Mouse (Mus musculus) mature B cell (primary cell): ENCODE measurements around the gene Tex19.1.

Source experiments
- in situ Hi-C: fragments of 300-500 bp; cut with MboI; formaldehyde crosslinking; loops from 2 replicates; pipeline ENCODE4 v1.14.3; 2019

Gene Tex19.1

GRCm38 (mm10) chr11:121143325-121144015 lies 2.5 kb upstream of the Tex19.1 start:
- in situ Hi-C loops: no loop called here

GRCm38 (mm10) chr11:121148193-121148592 lies 2.2 kb downstream of the Tex19.1 start:
- in situ Hi-C loops: no loop called here

DNA sequence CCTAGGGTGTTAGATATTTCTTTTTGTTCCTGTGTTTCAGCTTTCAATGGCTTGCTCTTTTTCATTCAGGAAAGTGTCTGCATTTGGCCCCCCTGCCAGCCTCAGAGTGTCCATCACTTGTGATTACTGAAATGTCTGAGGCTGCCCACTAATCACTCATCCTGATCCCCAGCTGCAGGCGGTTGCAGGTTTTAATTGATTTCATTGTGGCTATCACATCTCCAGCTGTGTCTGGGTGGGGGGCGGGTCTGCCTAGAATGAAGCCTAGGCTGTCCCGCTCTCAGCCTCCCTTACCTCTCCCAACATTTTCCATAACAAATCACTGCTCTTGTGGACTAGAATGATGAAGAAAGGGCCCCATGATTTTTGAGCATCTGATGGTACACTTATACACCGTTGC lies 8.3 kb downstream of the Tex19.1 start:
- in situ Hi-C loops: no loop called here

DNA sequence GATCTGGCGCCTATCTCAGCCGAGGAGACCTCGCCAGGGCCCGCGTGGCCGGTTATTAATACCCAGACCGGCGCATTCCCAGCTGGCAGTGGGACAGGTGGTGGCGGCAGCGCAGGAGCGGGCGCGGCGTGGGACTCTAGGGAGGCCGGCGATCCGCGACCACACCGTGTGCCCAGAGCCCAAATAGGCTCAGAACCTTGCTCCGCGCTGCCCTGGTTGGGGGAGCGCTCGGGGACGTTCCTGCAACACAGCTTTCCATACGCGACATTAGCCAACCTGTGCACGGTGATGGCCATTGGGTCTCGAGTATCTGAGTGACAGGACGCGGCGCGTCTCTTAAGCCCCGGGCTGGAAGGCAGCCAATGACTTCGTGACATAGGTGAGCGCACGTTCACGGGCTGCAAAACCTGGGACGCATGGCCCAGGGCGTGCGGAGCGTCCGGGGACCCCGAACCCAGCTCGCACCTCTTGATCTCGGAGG lies 10.5 kb downstream of the Tex19.1 start:
- in situ Hi-C loops: no loop called here

- in situ Hi-C loops: no loop called here
Observed at GRCm38 (mm10) chr11:121159971-121160370, 14.0 kb downstream of the Tex19.1 start, which contains the start of gene Uts2r. Uts2r (plus strand) TSS chr11:121160271.

- in situ Hi-C loops: no loop called here
Observed at GRCm38 (mm10) chr11:121160636-121161346, 14.8 kb downstream of the Tex19.1 start.

- in situ Hi-C loops: no loop called here
Observed at GRCm38 (mm10) chr11:121163751-121164150, 17.8 kb downstream of the Tex19.1 start.

- in situ Hi-C loops: no loop called here
Observed at GRCm38 (mm10) chr11:121173203-121173602, 27.3 kb downstream of the Tex19.1 start.

GRCm38 (mm10) chr11:121174234-121174633 lies 28.3 kb downstream of the Tex19.1 start:
- in situ Hi-C loops: no loop called here

DNA sequence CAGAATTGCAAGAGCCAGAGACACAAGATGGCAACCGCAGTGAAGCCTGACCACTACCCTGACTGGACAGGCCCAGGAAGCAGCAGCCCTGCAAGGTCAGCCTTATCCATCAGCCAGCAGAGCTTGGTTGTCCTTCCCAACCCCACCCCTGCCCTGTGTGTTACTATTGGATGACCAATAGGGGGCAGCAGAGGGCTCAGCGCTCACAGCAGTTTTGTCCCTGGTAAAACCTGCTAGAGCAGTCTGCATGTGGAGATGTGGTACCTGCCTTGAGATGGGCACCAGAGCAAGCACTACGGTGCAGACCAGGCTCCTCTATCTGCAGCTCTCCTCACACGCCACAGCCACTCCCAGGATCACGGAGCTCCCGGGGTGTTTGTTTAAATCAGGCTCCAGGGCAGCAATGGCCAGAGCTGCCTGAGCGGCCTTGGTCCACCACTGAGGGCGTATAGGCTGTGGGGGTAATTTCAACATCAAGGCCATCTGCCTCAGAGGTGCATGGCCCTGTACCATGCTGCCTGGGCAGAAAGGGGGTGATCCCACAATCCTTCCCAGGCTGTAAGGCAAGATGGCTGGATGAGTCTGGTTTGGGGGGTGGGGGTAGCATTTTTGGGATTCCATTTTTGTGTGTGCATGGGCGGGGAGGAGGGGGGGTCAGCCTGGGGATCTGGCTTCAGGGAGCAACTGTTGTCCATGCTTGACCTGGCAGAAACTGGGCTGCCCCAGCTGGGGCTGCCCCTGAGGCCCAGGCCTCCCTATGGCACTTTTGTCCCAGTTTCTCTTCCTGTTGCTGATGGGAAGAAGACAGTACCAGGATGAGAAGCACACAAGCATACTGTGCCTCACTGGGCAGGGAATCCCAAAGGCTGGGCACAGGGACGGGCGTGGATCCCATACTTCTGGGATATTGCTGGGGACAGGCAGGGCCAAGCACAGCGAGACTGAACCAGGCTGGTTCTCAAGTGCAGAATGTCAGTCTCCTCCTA lies 30.6 kb downstream of the Tex19.1 start:
- in situ Hi-C loops: no loop called here

- in situ Hi-C loops: no loop called here
Observed at GRCm38 (mm10) chr11:121189681-121190080, 43.7 kb downstream of the Tex19.1 start.

DNA sequence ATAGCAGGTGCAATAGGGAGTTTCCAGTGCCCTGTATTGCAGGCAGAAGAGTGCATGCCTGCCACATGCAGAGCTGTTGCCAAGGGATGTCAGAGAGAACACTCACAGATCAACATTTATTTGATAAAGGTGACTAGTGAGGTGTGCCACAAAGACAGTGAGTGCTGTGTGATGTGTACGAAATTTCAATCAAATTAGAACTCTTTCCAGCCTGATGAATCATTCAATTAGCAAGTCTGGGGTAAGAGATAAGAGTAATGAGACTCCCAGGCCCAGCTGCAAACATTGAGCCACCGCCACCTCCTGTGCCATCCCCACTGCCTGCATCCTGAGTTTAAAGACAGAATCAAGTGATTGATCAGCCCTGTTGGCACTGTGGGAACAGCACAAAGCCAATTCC lies 46.8 kb downstream of the Tex19.1 start:
- in situ Hi-C loops: no loop called here

DNA sequence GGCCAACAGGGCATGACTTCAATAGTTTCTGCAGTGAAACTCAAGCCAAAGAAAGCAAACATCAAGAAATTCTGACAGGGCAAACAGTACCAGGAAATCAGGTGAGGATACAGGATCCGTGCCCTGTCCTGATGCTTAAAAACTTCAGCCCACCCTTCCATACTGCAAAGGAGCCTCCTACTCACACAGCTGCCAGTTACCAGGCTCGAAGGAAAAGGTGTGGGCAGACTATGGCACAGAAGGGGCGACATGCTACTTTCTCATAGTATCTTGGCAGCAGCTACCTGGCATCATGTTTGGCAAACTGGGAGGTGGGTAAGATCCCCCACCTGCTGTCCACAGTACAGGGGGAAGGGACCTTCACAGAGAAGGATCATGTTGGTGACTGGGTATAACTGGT lies 47.5 kb downstream of the Tex19.1 start:
- in situ Hi-C loops: no loop called here
